In genomic region chr5:149588814-149589534, GRCm38 (mm10) we compare ENCODE assay signal across 11 mouse cellular contexts. TPM values are rescaled to one million over a fixed set of nuclear protein-coding genes. Genes with fewer than 3 reads are reported as not detected.
DNase-seq lines count a peak whose midpoint lies in the region; ATAC-seq and TF ChIP-seq lines count a peak whose summit lies in the region.
"Had no signal": no experiment of that assay in that cellular context is flagged by ENCODE, and none has a peak within 500 bp of the region (broad histone marks: within the 10 kb centered on the region; RNA-seq: fewer than 3 reads in every experiment).

No protein-coding gene starts in this region.

- H3K4me1 ChIP-seq in heart, embryonic 13.5 days, result peaks cover 29% of the 10 kb centered on the region
- no peaks in the 10 kb centered on the region for H3K4me1 ChIP-seq in midbrain, embryonic 11.5 days (ENCODE audit: control insufficient read depth, insufficient read depth, low read length)
- H3K4me1 ChIP-seq in midbrain, embryonic 14.5 days (ENCODE audit: control insufficient read depth, insufficient read depth, low read length), result 0 out of 2 replicates have a peak, but pooled peaks cover 3% of the 10 kb centered on the region
- H3K4me1 ChIP-seq in heart, postnatal 0 days (ENCODE audit: control insufficient read depth, insufficient read depth), result no peaks in the 10 kb centered on the region

- H3K27me3 ChIP-seq in heart, embryonic 13.5 days (replicated peaks), result no peaks in the 10 kb centered on the region
- H3K27me3 ChIP-seq in midbrain, embryonic 11.5 days (ENCODE audit: control insufficient read depth, insufficient read depth, low read length), result no peaks in the 10 kb centered on the region
- H3K27me3 ChIP-seq in midbrain, embryonic 14.5 days (ENCODE audit: control insufficient read depth, insufficient read depth, low read length), result no peaks in the 10 kb centered on the region
- no peaks in the 10 kb centered on the region for H3K27me3 ChIP-seq in heart, postnatal 0 days (ENCODE audit: control insufficient read depth, insufficient read depth, low read length)

- no peak for TF ChIP-seq EP300 in heart, postnatal 0 days (IDR thresholded peaks at IDR 0.05; ENCODE audit: low read depth)

- no peaks in the 10 kb centered on the region for H3K36me3 ChIP-seq in heart, embryonic 13.5 days
- no peaks in the 10 kb centered on the region for H3K36me3 ChIP-seq in midbrain, embryonic 11.5 days (ENCODE audit: control insufficient read depth, insufficient read depth, low read length)
- H3K36me3 ChIP-seq in midbrain, embryonic 14.5 days (ENCODE audit: control insufficient read depth, insufficient read depth, low read length), result no peaks in the 10 kb centered on the region
- H3K36me3 ChIP-seq in heart, postnatal 0 days (replicated peaks; ENCODE audit: control insufficient read depth, insufficient read depth, low read length), result no peaks in the 10 kb centered on the region

- DNase-seq in heart, adult 8-10 months (ENCODE audit: low spot score), result no peak
- DNase-seq in midbrain, embryonic 11.5 days (ENCODE audit: low spot score, missing footprints), result peak; percentile 78
- no peak for DNase-seq in midbrain, embryonic 14.5 days
- DNase-seq in heart, postnatal 0 days (ENCODE audit: low spot score), result peak; percentile 29
- no peak for DNase-seq in layer of hippocampus, adult 8-10 months (ENCODE audit: low spot score in 2 of 2)
- DNase-seq in embryo, embryonic 10.5 days (ENCODE audit: low spot score), result no peak
- DNase-seq: cerebellum, postnatal 10 days; retina, postnatal 1 day; thymus, postnatal 14 days had no signal

- H3K4me2 ChIP-seq in heart, embryonic 13.5 days, result no peak overlapping the region
- no peak overlapping the region for H3K4me2 ChIP-seq in midbrain, embryonic 11.5 days
- no peak overlapping the region for H3K4me2 ChIP-seq in midbrain, embryonic 14.5 days (ENCODE audit: low read length)
- no peak overlapping the region for H3K4me2 ChIP-seq in heart, postnatal 0 days (ENCODE audit: low read depth, low read length)

- peak overlapping the region; percentile 70 for H3K27ac ChIP-seq in heart, embryonic 13.5 days (replicated peaks)
- no peak overlapping the region for H3K27ac ChIP-seq in midbrain, embryonic 11.5 days (ENCODE audit: low read depth, low read length)
- no peak overlapping the region for H3K27ac ChIP-seq in midbrain, embryonic 14.5 days (replicated peaks; ENCODE audit: low read depth, low read length)
- peak overlapping the region; percentile 48 for H3K27ac ChIP-seq in heart, postnatal 0 days (ENCODE audit: low read depth)

- H3K9me3 ChIP-seq in heart, embryonic 13.5 days, result peaks cover 5% of the 10 kb centered on the region; the same call in 1 of the 2 replicates
- no peaks in the 10 kb centered on the region for H3K9me3 ChIP-seq in midbrain, embryonic 11.5 days (ENCODE audit: control insufficient read depth, low read length)
- no peaks in the 10 kb centered on the region for H3K9me3 ChIP-seq in midbrain, embryonic 14.5 days (ENCODE audit: control insufficient read depth, low read length)
- H3K9me3 ChIP-seq in heart, postnatal 0 days (replicated peaks; ENCODE audit: control insufficient read depth, low read length), result no peaks in the 10 kb centered on the region

- WGBS in heart, embryonic 13.5 days, result 38% methylated on average over 7 of the region's 7 CpGs
- 59% methylated on average over 7 of the region's 7 CpGs for WGBS in midbrain, embryonic 11.5 days
- WGBS in midbrain, embryonic 14.5 days, result 70% methylated on average over 7 of the region's 7 CpGs
- 29% methylated on average over 7 of the region's 7 CpGs for WGBS in heart, postnatal 0 days

- no peak for ATAC-seq in heart, embryonic 13.5 days (ENCODE audit: extremely low read depth, insufficient number of reproducible peaks, low FRiP score, low TSS enrichment)
- no peak for ATAC-seq in midbrain, embryonic 11.5 days (ENCODE audit: low FRiP score)
- ATAC-seq in midbrain, embryonic 14.5 days (ENCODE audit: low FRiP score, low TSS enrichment), result no peak
- ATAC-seq in heart, postnatal 0 days (ENCODE audit: insufficient read depth, low read depth), result peak; percentile 43; the same call in 1 of the 2 replicates
- peak; percentile 58 for ATAC-seq in megakaryocyte progenitor cell, adult 5-6 weeks (replicated peaks; ENCODE audit: poor library complexity)

- no peak overlapping the region for H3K9ac ChIP-seq in heart, embryonic 13.5 days
- no peak overlapping the region for H3K9ac ChIP-seq in midbrain, embryonic 11.5 days (ENCODE audit: low read length)
- no peak overlapping the region for H3K9ac ChIP-seq in midbrain, embryonic 14.5 days (replicated peaks; ENCODE audit: low read length)
- no peak overlapping the region for H3K9ac ChIP-seq in heart, postnatal 0 days (replicated peaks; ENCODE audit: low read depth, low read length)

- TF ChIP-seq CTCF in heart, postnatal 0 days (IDR thresholded peaks at IDR 0.05; ENCODE audit: low read depth), result no peak

- H3K4me3 ChIP-seq in heart, embryonic 13.5 days, result no peak overlapping the region
- no peak overlapping the region for H3K4me3 ChIP-seq in midbrain, embryonic 11.5 days (ENCODE audit: low read depth, low read length)
- H3K4me3 ChIP-seq in midbrain, embryonic 14.5 days (replicated peaks; ENCODE audit: low read depth, low read length), result no peak overlapping the region
- H3K4me3 ChIP-seq in heart, postnatal 0 days (ENCODE audit: low read depth, low read length), result no peak overlapping the region

RNA-seq across cellular contexts. Expression of gene Hsph1, which starts 47.2 kb away (rescaled TPM):
- polyA plus RNA-seq in heart, embryonic 13.5 days (2015; fragmentation: Nextera tagmentation; extraction: Ambion mirVana), result 30.1 and 30.7 TPM in 2 replicates
- total RNA-seq in heart, adult 8-10 months (2022), result 10 to 100 TPM; 43.9 to 80.9 (median 65.3) TPM
- 131 and 145 TPM in 2 replicates for polyA plus RNA-seq in midbrain, embryonic 11.5 days (2014; fragmentation: Nextera tagmentation; extraction: Ambion mirVana)
- polyA plus RNA-seq in midbrain, embryonic 14.5 days (2014; fragmentation: Nextera tagmentation; extraction: Ambion mirVana), result 59.8 and 104 TPM in 2 replicates
- 4.7 and 5.2 TPM in 2 replicates for total RNA-seq in heart, postnatal 0 days (2014; rRNA removed; ENCODE audit: low replicate concordance)
- polyA plus RNA-seq in heart, postnatal 0 days (2015; fragmentation: Nextera tagmentation; extraction: Ambion mirVana), result 8.7 and 9.7 TPM in 2 replicates
- 70.9 and 82.2 TPM in 2 replicates for total RNA-seq in megakaryocyte progenitor cell, adult 5-6 weeks (2015)
- total RNA-seq in megakaryocyte progenitor cell, adult 5-6 weeks (2017), result 39.1 and 39.6 TPM in 2 replicates
- 100 to 1,000 TPM; 269 to 406 (median 334) TPM for total RNA-seq in layer of hippocampus, adult 8-10 months (2022)

Comparison
In these comparisons a context has a peak if more than half of its experiments do, and no peak if none do; other contexts are left out.
1. ATAC-seq: peak in heart, postnatal 0 days (single experiment) and megakaryocyte progenitor cell, adult 5-6 weeks (single experiment); none in heart, embryonic 13.5 days (single experiment), midbrain, embryonic 11.5 days (single experiment) and midbrain, embryonic 14.5 days (single experiment).
2. DNase-seq: peak in midbrain, embryonic 11.5 days (single experiment) and heart, postnatal 0 days (single experiment); none in heart, adult 8-10 months (single experiment), midbrain, embryonic 14.5 days (single experiment), layer of hippocampus, adult 8-10 months (0 of 2) and embryo, embryonic 10.5 days (single experiment).
3. H3K27ac ChIP-seq: peak in heart, embryonic 13.5 days (single experiment) and heart, postnatal 0 days (single experiment); none in midbrain, embryonic 11.5 days (single experiment) and midbrain, embryonic 14.5 days (single experiment).